Mouse (Mus musculus): ENCODE results near the gene Slc6a1. TPM values are rescaled to one million over a fixed set of nuclear protein-coding genes. Genes with fewer than 3 reads are reported as not detected.

The Slc6a1 gene
- polyA plus RNA-seq, 1 experiment = 0.61 TPM

- WGBS = 36% methylated on average over 4 of the region's 4 CpGs
- no peaks in the 10 kb centered on the region; the same call in 1 of the 2 replicates for H3K4me1 ChIP-seq (ENCODE audit: control insufficient read depth, insufficient read depth, insufficient read length)
Observed at GRCm38 (mm10) chr6:114285424-114285823, 3.0 kb downstream of the Slc6a1 start.

DNA sequence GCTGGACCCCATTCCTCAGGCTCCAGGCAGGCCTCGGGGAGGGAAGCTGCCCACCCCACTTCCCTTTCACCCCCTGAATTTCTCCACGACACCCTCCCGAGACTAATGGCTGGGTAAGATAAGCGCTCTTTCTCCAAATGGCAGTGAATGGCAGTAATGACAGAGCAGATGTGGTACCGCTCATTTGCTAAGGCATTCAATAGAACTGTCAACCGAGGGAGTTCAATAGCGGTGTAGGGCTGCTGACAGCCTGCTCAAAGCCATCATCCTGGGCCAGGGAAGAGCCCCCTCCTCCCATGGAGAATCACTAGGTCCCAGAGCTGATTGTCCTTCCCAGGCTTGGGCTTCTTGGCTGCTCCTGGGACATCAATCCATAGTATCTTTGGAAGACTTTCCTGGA lies 6.7 kb downstream of the Slc6a1 start:
- no peak overlapping the region for H3K27ac ChIP-seq (ENCODE audit: insufficient read depth, low read length)
- no peaks in the 10 kb centered on the region for H3K4me1 ChIP-seq (ENCODE audit: control insufficient read depth, insufficient read depth, insufficient read length)
- WGBS = 24% methylated on average over 7 of the region's 7 CpGs
- DNase-seq (ENCODE audit: low read depth in 1 of 2, low spot score in 2 of 2) = no peak
- no peaks in the 10 kb centered on the region for H3K27me3 ChIP-seq (ENCODE audit: control insufficient read depth, insufficient read depth, low read length)
- TF ChIP-seq POLR2A (IDR thresholded peaks at IDR 0.05; ENCODE audit: low read depth, low read length) (no peak), CTCF (IDR thresholded peaks at IDR 0.05; ENCODE audit: extremely low read depth, insufficient read depth, insufficient read length, insufficient replicate concordance) (no peak)
- H3K36me3 ChIP-seq (ENCODE audit: control insufficient read depth, insufficient read depth, low read length) = no peaks in the 10 kb centered on the region
- H3K4me3 ChIP-seq (ENCODE audit: extremely low read depth, insufficient read depth, insufficient read length) = no peak overlapping the region

More at GRCm38 (mm10) chr6:114285424-114285823, 3.0 kb downstream of the Slc6a1 start:
- Histone ChIP-seq H3K27me3 (ENCODE audit: control insufficient read depth, insufficient read depth, low read length) (peaks cover 5% of the 10 kb centered on the region; the same call in 1 of the 2 replicates), H3K4me3 (ENCODE audit: extremely low read depth, insufficient read depth, insufficient read length) (no peak overlapping the region), H3K27ac (ENCODE audit: insufficient read depth, low read length) (no peak overlapping the region), H3K36me3 (ENCODE audit: control insufficient read depth, insufficient read depth, low read length) (no peaks in the 10 kb centered on the region)
- no peak for DNase-seq (ENCODE audit: low read depth in 1 of 2, low spot score in 2 of 2)
- TF ChIP-seq CTCF (IDR thresholded peaks at IDR 0.05; ENCODE audit: extremely low read depth, insufficient read depth, insufficient read length, insufficient replicate concordance) (no peak), POLR2A (IDR thresholded peaks at IDR 0.05; ENCODE audit: low read depth, low read length) (no peak)

GRCm38 (mm10) chr6:114290184-114290583 lies 7.7 kb downstream of the Slc6a1 start:
- no peak overlapping the region for H3K4me3 ChIP-seq (ENCODE audit: extremely low read depth, insufficient read depth, insufficient read length)
- no peak overlapping the region for H3K27ac ChIP-seq (ENCODE audit: insufficient read depth, low read length)
- no peaks in the 10 kb centered on the region for H3K36me3 ChIP-seq (ENCODE audit: control insufficient read depth, insufficient read depth, low read length)
- TF ChIP-seq CTCF (IDR thresholded peaks at IDR 0.05; ENCODE audit: extremely low read depth, insufficient read depth, insufficient read length, insufficient replicate concordance) = no peak
- TF ChIP-seq POLR2A (IDR thresholded peaks at IDR 0.05; ENCODE audit: low read depth, low read length) = no peak
- no peak for DNase-seq (ENCODE audit: low read depth in 1 of 2, low spot score in 2 of 2)
- WGBS = 70% methylated on average over 8 of the region's 8 CpGs
- H3K4me1 ChIP-seq (ENCODE audit: control insufficient read depth, insufficient read depth, insufficient read length) = no peaks in the 10 kb centered on the region
- H3K27me3 ChIP-seq (ENCODE audit: control insufficient read depth, insufficient read depth, low read length) = no peaks in the 10 kb centered on the region

GRCm38 (mm10) chr6:114290929-114291328 lies 8.5 kb downstream of the Slc6a1 start:
- H3K27ac ChIP-seq (ENCODE audit: insufficient read depth, low read length) = no peak overlapping the region

GRCm38 (mm10) chr6:114291396-114291795 lies 9.0 kb downstream of the Slc6a1 start:
- DNase-seq (ENCODE audit: low read depth in 1 of 2, low spot score in 2 of 2) = no peak
- 48% methylated on average over 5 of the region's 5 CpGs for WGBS

More at GRCm38 (mm10) chr6:114290929-114291328, 8.5 kb downstream of the Slc6a1 start:
- WGBS = 64% methylated on average over 4 of the region's 4 CpGs
- Histone ChIP-seq H3K36me3 (ENCODE audit: control insufficient read depth, insufficient read depth, low read length) (no peaks in the 10 kb centered on the region), H3K4me1 (ENCODE audit: control insufficient read depth, insufficient read depth, insufficient read length) (no peaks in the 10 kb centered on the region), H3K27me3 (ENCODE audit: control insufficient read depth, insufficient read depth, low read length) (no peaks in the 10 kb centered on the region), H3K4me3 (ENCODE audit: extremely low read depth, insufficient read depth, insufficient read length) (no peak overlapping the region)
- DNase-seq (ENCODE audit: low read depth in 1 of 2, low spot score in 2 of 2) = no peak
- no peak for TF ChIP-seq CTCF (IDR thresholded peaks at IDR 0.05; ENCODE audit: extremely low read depth, insufficient read depth, insufficient read length, insufficient replicate concordance)
- TF ChIP-seq POLR2A (IDR thresholded peaks at IDR 0.05; ENCODE audit: low read depth, low read length) = no peak

GRCm38 (mm10) chr6:114293511-114293910 lies 11.1 kb downstream of the Slc6a1 start:
- Histone ChIP-seq H3K36me3 (ENCODE audit: control insufficient read depth, insufficient read depth, low read length) (no peaks in the 10 kb centered on the region), H3K4me3 (ENCODE audit: extremely low read depth, insufficient read depth, insufficient read length) (no peak overlapping the region), H3K27ac (ENCODE audit: insufficient read depth, low read length) (no peak overlapping the region), H3K4me1 (ENCODE audit: control insufficient read depth, insufficient read depth, insufficient read length) (no peaks in the 10 kb centered on the region), H3K27me3 (ENCODE audit: control insufficient read depth, insufficient read depth, low read length) (no peaks in the 10 kb centered on the region)
- no peak for DNase-seq (ENCODE audit: low read depth in 1 of 2, low spot score in 2 of 2)
- TF ChIP-seq CTCF (IDR thresholded peaks at IDR 0.05; ENCODE audit: extremely low read depth, insufficient read depth, insufficient read length, insufficient replicate concordance) = no peak
- TF ChIP-seq POLR2A (IDR thresholded peaks at IDR 0.05; ENCODE audit: low read depth, low read length) = no peak
- WGBS = 19% methylated on average over 8 of the region's 8 CpGs

More at GRCm38 (mm10) chr6:114291396-114291795, 9.0 kb downstream of the Slc6a1 start:
- H3K4me3 ChIP-seq (ENCODE audit: extremely low read depth, insufficient read depth, insufficient read length) = no peak overlapping the region
- H3K27ac ChIP-seq (ENCODE audit: insufficient read depth, low read length) = no peak overlapping the region
- no peaks in the 10 kb centered on the region for H3K36me3 ChIP-seq (ENCODE audit: control insufficient read depth, insufficient read depth, low read length)
- TF ChIP-seq POLR2A (IDR thresholded peaks at IDR 0.05; ENCODE audit: low read depth, low read length) (no peak), CTCF (IDR thresholded peaks at IDR 0.05; ENCODE audit: extremely low read depth, insufficient read depth, insufficient read length, insufficient replicate concordance) (no peak)
- H3K4me1 ChIP-seq (ENCODE audit: control insufficient read depth, insufficient read depth, insufficient read length) = no peaks in the 10 kb centered on the region
- H3K27me3 ChIP-seq (ENCODE audit: control insufficient read depth, insufficient read depth, low read length) = no peaks in the 10 kb centered on the region

DNA sequence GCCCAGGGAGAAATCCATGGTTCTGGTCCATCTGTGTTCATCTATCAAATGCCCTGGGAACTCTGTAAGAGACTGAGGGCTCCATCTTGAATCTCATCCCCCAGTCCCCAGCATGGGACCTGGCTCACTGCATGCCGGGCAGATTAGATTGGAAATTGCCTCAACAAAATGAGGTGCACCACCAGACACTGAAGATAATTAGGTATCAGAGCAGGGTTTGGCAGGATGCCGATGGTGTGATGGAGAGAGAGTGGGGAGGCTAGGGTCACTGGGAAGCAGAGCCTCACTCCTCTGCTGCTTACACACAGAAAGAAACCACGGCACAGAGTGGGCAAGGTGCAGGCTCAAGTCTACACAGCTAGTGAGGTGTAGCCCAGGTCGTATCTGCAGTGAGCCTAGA lies 12.7 kb downstream of the Slc6a1 start:
- Histone ChIP-seq H3K4me3 (ENCODE audit: extremely low read depth, insufficient read depth, insufficient read length) (no peak overlapping the region), H3K36me3 (ENCODE audit: control insufficient read depth, insufficient read depth, low read length) (no peaks in the 10 kb centered on the region), H3K4me1 (ENCODE audit: control insufficient read depth, insufficient read depth, insufficient read length) (no peaks in the 10 kb centered on the region), H3K27ac (ENCODE audit: insufficient read depth, low read length) (no peak overlapping the region), H3K27me3 (ENCODE audit: control insufficient read depth, insufficient read depth, low read length) (no peaks in the 10 kb centered on the region)
- no peak for DNase-seq (ENCODE audit: low read depth in 1 of 2, low spot score in 2 of 2)
- 85% methylated on average over 4 of the region's 4 CpGs for WGBS
- no peak for TF ChIP-seq CTCF (IDR thresholded peaks at IDR 0.05; ENCODE audit: extremely low read depth, insufficient read depth, insufficient read length, insufficient replicate concordance)
- no peak for TF ChIP-seq POLR2A (IDR thresholded peaks at IDR 0.05; ENCODE audit: low read depth, low read length)

All from spleen, adult 2 months (tissue).